Mouse (Mus musculus): Measurements from ENCODE around the gene Ilf3. TPM values are rescaled to one million over a fixed set of nuclear protein-coding genes. Genes with fewer than 3 reads are reported as not detected.
"Not testable (repeated sequence)": the region's sequence is repeated elsewhere in the genome, so short reads cannot be mapped to it uniquely, and the experiment has no call there.

Gene Ilf3
- polyA plus RNA-seq (2015; fragmentation: Nextera tagmentation; extraction: Ambion mirVana), result 257 and 268 TPM in 2 replicates

DNA sequence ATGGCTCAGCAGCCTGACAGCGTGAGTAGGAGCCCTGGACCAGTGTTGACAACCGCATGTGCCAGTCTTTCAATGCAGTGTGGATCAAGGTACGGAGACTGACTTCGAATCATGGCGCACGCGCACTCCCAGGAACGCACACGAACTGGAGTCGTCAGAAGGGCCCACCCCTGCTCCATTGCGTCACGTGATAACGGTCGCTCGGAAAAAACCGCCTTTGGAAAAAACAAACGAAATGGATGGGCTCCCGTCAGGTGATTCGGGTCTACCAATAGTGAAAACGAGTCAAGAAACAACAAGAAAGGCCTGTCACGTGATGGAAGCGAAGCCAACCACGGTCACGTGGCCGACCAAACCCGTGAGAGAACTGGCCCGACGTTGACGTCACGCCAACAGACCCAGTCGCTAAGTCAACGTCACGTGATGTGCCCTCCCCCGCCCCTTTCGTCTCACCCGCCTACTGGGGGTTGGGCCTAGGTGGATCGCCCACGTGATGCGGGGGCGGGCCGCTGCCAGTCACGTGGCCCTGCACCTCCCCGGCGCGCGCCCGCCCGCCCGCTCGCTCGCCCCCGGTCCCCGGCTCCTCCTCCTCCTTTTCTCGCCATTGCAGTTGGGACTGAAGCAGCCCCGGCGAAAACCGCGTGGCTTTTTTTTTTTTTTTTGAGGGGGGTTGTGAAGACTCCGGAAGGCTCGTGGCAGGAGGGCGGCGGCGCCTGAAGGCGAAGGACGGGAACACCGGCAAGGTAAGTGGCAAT lies at the start of gene Ilf3:
Ilf3 (plus strand) TSS at position 515 of the 755 bp plus-strand sequence.
- H3K27me3 ChIP-seq, result peaks cover 4% of the 10 kb centered on the region; the same call in 1 of the 2 replicates
- H3K4me3 ChIP-seq, result peak within 1 kb of the TSS; percentile 71
- under 1% methylated on average over 52 of the region's 66 CpGs for WGBS
- peak within 1 kb of the TSS; percentile 81 for H3K9ac ChIP-seq
- H3K4me2 ChIP-seq (replicated peaks), result peak within 1 kb of the TSS; percentile 88
- H3K9me3 ChIP-seq, result no peaks in the 10 kb centered on the region
- peaks cover 26% of the 10 kb centered on the region for H3K4me1 ChIP-seq
- H3K27ac ChIP-seq, result peak within 1 kb of the TSS; percentile 82
- peaks cover 14% of the 10 kb centered on the region for H3K36me3 ChIP-seq
- peak; percentile 95 for ATAC-seq (ENCODE audit: low FRiP score, low read depth)

DNA sequence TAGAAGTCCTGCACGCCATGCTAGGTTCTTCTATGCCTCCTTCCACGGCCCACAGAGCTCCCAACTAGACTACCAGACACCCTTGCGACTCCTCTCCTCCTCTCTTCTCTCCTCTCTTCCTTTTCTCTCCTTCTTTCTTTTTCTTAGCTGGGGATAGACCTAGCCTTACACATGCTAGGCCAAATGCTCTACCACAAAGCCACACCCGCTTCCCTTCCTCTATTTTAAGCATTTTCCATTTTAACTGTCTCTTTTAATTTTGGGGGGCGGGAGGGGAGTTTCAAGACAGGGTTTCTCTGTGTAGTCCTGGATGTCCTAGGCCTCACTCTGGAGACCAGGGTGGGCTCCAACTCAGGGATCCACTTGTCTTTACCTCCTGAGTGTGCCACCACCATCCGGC lies 48.9 kb upstream of the Ilf3 start:
- Histone ChIP-seq H3K27ac (no peak overlapping the region), H3K9ac (no peak overlapping the region), H3K36me3 (no peaks in the 10 kb centered on the region), H3K27me3 (no peaks in the 10 kb centered on the region), H3K9me3 (peaks cover 5% of the 10 kb centered on the region; the same call in 1 of the 2 replicates), H3K4me1 (peaks cover 21% of the 10 kb centered on the region), H3K4me2 (replicated peaks) (no peak overlapping the region), H3K4me3 (no peak overlapping the region)
- WGBS, result 90% methylated on average over 6 of the region's 6 CpGs
- no peak for ATAC-seq (ENCODE audit: low FRiP score, low read depth)

DNA sequence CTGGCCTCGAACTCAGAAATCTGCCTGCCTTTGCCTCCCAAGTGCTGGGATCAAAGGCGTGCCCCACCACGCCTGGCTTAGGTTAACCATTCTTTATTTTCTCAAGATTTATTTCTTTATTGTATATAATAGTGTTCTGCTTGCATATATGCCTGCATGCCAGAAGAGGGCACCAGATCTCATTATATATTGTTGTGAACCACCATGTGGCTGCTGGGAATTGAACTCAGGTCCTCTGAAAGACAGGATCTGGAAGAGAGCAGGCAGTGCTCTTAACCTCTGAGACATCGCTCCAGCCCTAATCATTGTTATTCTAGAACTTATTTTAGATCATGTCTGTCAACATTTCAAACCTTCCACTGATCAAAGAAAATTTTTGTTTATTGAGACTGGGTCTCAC lies 48.2 kb upstream of the Ilf3 start:
- Histone ChIP-seq H3K36me3 (peaks cover 3% of the 10 kb centered on the region; the same call in 1 of the 2 replicates), H3K4me2 (replicated peaks) (no peak overlapping the region), H3K4me1 (peaks cover 21% of the 10 kb centered on the region), H3K27ac (no peak overlapping the region), H3K9ac (no peak overlapping the region), H3K27me3 (no peaks in the 10 kb centered on the region), H3K9me3 (peaks cover 5% of the 10 kb centered on the region; the same call in 1 of the 2 replicates), H3K4me3 (no peak overlapping the region)
- ATAC-seq (ENCODE audit: low FRiP score, low read depth), result no peak
- 91% methylated on average over 4 of the region's 4 CpGs for WGBS

DNA sequence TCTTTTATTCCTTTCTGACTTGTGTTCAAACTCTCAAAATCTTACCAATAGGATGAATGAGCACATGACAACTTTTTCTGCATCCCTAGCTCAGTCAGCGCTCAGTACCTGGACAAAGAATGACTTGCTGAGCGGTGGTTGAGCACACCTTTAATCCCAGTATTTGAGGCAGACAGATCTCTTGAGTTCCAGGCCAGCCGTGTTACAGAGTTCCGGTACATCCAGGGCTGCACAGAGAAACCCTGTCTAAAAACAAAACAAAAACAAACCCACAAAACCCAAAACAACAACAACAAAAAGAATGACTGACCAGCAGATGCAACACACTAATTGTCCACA lies 47.4 kb upstream of the Ilf3 start:
- Histone ChIP-seq H3K27ac (no peak overlapping the region), H3K36me3 (peaks cover 8% of the 10 kb centered on the region; the same call in 1 of the 2 replicates), H3K9ac (peak overlapping the region; percentile 82), H3K9me3 (peaks cover 5% of the 10 kb centered on the region; the same call in 1 of the 2 replicates), H3K4me2 (replicated peaks) (peak overlapping the region; percentile 92), H3K4me3 (peak overlapping the region; percentile 79), H3K4me1 (peaks cover 21% of the 10 kb centered on the region), H3K27me3 (no peaks in the 10 kb centered on the region)
- ATAC-seq (ENCODE audit: low FRiP score, low read depth), result peak; percentile 53
- 27% methylated on average over 4 of the region's 4 CpGs for WGBS

DNA sequence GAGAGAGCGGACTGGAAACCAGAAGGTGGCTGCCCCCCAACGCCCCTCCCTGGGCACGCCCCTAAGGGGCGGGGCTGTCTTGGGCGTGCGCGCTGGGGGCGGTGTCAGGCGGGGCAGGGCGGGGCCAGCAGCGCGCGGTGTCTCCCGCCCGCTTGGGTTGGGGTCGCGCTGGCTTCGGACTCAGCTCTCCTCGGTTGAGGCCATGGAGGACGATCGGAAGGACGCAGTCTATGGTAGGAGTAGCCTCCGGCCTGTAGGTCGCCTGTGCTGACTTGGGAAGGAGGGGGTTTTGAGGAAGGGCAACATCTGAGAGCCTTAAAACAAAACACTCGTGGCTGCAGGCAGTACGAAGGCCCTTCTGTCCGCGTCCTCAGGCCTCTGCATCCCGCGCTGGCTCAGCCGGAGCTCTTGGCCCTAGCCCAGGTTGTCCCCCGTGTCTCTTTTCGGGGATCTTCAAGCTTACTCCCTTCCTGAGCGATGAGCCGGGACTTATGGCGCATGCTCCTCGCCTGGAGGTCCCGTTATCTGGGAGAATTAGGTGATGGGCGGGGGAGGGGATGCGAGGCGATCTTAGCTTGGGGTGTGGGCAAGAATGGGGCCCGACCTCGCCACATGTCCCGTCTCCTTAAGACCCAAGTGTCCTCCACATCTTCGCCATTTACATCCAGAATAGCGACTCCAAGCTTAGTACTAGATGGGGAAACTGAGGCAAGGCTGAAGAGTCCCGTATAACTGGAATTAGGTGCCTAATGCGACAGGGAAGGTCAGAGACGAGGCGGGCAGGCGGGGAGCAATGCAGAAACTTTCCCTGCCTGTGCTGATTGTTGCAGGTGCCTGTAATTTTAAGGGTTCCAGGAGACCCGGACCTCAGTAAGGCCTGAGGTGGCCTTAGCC lies 46.8 kb upstream of the Ilf3 start, which contains the start of gene Slc44a2:
Slc44a2 (plus strand) TSS at position 80 of the 894 bp plus-strand sequence.
- peak; percentile 94 for ATAC-seq (ENCODE audit: low FRiP score, low read depth)
- peak within 1 kb of the TSS; percentile 82 for H3K9ac ChIP-seq
- WGBS, result under 1% methylated on average over 52 of the region's 52 CpGs
- peak within 1 kb of the TSS; percentile 79 for H3K4me3 ChIP-seq
- peaks cover 8% of the 10 kb centered on the region; the same call in 1 of the 2 replicates for H3K36me3 ChIP-seq
- peak within 1 kb of the TSS; percentile 92 for H3K4me2 ChIP-seq (replicated peaks)
- peaks cover 21% of the 10 kb centered on the region for H3K4me1 ChIP-seq
- no peak within 1 kb of the TSS; the same call in 1 of the 2 replicates for H3K27ac ChIP-seq
- H3K9me3 ChIP-seq, result peaks cover 5% of the 10 kb centered on the region; the same call in 1 of the 2 replicates
- no peaks in the 10 kb centered on the region for H3K27me3 ChIP-seq

DNA sequence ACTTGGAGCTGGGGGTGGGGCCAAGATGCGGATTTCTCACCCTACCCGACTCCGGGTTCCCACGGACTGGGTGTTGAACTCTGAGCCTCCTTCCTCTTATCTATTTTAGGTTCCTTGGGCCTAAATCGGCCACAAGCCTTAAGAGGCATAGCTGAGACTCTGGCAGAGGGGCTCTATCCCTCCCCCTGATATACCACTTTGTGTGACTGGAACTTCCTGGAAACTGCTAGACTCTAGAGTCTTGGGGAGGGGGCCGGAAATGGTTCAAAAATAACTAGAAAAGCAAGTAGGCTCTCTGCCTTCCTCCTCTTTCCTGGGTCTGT lies 46.2 kb upstream of the Ilf3 start:
- Histone ChIP-seq H3K4me2 (replicated peaks) (peak overlapping the region; percentile 92), H3K36me3 (peaks cover 10% of the 10 kb centered on the region; the same call in 1 of the 2 replicates), H3K9ac (peak overlapping the region; percentile 82), H3K27ac (no peak overlapping the region), H3K9me3 (peaks cover 5% of the 10 kb centered on the region; the same call in 1 of the 2 replicates), H3K4me3 (peak overlapping the region; percentile 79), H3K27me3 (no peaks in the 10 kb centered on the region), H3K4me1 (peaks cover 21% of the 10 kb centered on the region)
- no peak for ATAC-seq (ENCODE audit: low FRiP score, low read depth)
- WGBS, result 16% methylated on average over 6 of the region's 6 CpGs

DNA sequence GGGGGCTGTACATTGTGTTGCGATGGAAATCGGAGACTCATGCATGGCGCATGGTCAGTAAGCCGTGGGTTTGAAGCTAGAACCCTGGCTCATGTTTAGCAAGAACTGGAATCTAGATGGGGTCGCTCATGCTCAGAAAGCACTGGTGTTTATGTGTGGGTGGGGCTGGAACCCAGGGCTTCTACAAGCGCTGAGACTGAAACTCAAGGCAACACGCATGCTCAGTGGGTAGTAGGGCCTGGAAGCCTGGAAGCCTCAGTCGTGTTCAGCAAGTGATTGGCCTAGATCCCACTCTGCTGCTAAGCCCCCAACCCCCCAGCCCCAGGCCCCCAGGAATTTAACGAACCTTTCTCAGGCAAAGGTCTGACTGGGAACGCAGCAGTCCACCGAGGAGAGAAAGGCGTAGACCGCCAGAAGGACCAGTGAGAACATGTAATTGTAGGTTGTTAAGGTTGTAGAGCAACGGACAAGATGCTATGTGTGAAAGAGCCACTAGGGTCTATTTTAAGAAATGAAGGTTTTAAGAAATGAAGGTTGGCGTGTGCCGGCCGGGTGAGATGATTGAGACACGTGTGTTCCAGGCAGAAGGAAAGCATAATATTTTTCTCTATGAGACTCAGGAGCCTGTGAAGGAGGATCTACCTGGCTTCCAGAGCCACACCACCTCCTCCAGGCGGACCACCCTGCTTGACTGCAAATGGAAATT lies 45.3 kb upstream of the Ilf3 start:
- peaks cover 13% of the 10 kb centered on the region; the same call in 1 of the 2 replicates for H3K36me3 ChIP-seq
- H3K4me2 ChIP-seq (replicated peaks), result peak overlapping the region; percentile 92
- H3K27me3 ChIP-seq, result no peaks in the 10 kb centered on the region
- no peak overlapping the region for H3K27ac ChIP-seq
- peaks cover 21% of the 10 kb centered on the region for H3K4me1 ChIP-seq
- H3K9me3 ChIP-seq, result peaks cover 5% of the 10 kb centered on the region; the same call in 1 of the 2 replicates
- ATAC-seq (ENCODE audit: low FRiP score, low read depth), result no peak
- 69% methylated on average over 19 of the region's 19 CpGs for WGBS
- peak overlapping the region; percentile 79 for H3K4me3 ChIP-seq
- H3K9ac ChIP-seq, result peak overlapping the region; percentile 82

DNA sequence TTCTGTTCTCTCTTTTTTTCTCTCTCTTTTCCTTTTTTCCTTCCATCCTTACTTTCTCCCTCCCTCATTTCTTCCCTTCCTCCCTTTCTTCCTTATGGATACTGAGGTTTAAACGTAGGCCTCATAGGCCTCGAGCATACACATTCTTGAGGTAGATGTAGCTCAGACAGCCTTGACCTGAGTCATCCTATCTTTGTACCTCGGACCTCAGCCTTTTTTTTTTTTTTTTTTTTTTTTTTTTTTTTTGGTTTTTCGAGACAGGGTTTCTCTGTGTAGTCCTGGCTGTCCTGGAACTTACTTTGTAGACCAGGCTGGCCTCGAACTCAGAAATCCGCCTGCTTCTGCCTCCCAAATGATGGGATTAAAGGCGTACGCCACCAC lies 44.8 kb upstream of the Ilf3 start:
- peak overlapping the region; percentile 92; the same call in 1 of the 2 replicates for H3K4me2 ChIP-seq (replicated peaks)
- WGBS, result 87% methylated on average over 8 of the region's 8 CpGs
- H3K36me3 ChIP-seq, result peaks cover 13% of the 10 kb centered on the region; the same call in 1 of the 2 replicates
- H3K9ac ChIP-seq; H3K27ac ChIP-seq; H3K27me3 ChIP-seq; ATAC-seq (ENCODE audit: low FRiP score, low read depth); H3K9me3 ChIP-seq; H3K4me3 ChIP-seq: not testable (repeated sequence)
- peaks cover 21% of the 10 kb centered on the region for H3K4me1 ChIP-seq

DNA sequence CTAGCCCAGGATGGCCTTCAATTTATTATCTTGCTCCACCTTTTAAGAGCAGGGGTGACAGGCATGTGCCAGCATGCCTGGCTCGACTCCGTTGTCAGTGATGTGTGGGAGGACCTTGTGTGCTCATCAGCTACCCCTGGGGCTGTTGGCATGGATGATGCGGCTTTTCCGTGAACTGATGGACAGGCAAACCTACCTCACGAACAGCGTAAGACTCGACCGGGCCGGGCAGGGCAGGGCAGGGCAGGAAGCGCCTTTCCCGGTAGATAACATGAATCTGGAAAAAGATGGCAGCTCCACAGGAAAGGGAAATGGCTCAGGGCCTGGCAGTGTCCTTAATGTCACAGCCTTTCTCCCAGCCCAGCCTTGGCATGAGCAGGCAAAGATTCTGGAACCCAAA lies 43.4 kb upstream of the Ilf3 start:
- Histone ChIP-seq H3K4me1 (peaks cover 21% of the 10 kb centered on the region), H3K9ac (no peak overlapping the region), H3K4me3 (no peak overlapping the region), H3K27ac (no peak overlapping the region), H3K9me3 (peaks cover 5% of the 10 kb centered on the region; the same call in 1 of the 2 replicates), H3K4me2 (replicated peaks) (no peak overlapping the region), H3K36me3 (peaks cover 13% of the 10 kb centered on the region; the same call in 1 of the 2 replicates), H3K27me3 (no peaks in the 10 kb centered on the region)
- WGBS, result 86% methylated on average over 11 of the region's 11 CpGs
- ATAC-seq (ENCODE audit: low FRiP score, low read depth), result no peak

DNA sequence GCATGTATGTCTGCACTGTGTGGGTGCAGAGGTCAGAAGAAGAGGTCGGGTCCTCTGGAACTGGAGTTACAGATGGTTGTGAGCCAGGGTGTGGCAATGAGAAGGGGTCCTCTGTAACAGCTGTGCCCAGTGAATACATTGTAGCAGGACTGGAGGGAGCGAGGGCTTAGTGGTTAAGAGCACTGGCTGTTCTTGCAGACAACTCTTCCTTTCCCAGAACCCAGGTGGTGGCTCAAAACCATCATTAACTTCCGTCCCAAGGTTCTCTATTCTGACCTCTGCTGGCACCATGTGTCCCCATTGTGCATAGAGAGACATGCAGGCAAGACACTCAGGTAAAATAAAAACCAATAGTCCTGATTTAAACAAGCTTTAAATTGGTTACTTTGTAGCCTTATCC lies 40.1 kb upstream of the Ilf3 start:
- Histone ChIP-seq H3K4me2 (replicated peaks) (no peak overlapping the region), H3K9me3 (no peaks in the 10 kb centered on the region), H3K4me1 (peaks cover 10% of the 10 kb centered on the region), H3K27me3 (no peaks in the 10 kb centered on the region), H3K9ac (no peak overlapping the region), H3K4me3 (no peak overlapping the region), H3K27ac (no peak overlapping the region), H3K36me3 (peaks cover 18% of the 10 kb centered on the region)
- 71% methylated on average over 3 of the region's 3 CpGs for WGBS
- ATAC-seq (ENCODE audit: low FRiP score, low read depth), result no peak

DNA sequence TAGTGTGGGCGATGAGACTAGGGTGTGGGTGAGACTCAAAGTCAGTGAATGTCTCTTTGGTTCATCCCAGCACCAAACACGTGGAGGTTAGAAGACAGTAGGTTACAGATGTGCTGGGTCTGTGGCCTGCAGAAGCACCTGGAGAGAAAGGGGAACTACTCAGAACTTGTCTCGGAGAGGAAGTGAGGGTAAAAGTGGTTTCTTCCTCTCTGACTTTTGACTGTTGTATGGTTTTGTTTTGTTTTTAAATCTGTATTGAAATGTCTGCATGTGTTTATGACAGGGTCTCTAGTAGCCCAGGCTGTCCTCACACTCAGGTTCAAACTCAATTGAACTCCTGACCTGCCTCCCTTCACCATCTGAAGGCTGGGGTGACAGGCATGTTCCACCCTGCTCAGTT lies 39.6 kb upstream of the Ilf3 start:
- H3K36me3 ChIP-seq, result peaks cover 18% of the 10 kb centered on the region
- ATAC-seq (ENCODE audit: low FRiP score, low read depth), result no peak
- no peaks in the 10 kb centered on the region for H3K9me3 ChIP-seq
- peaks cover 11% of the 10 kb centered on the region for H3K4me1 ChIP-seq
- H3K4me3 ChIP-seq, result no peak overlapping the region
- H3K27ac ChIP-seq, result no peak overlapping the region
- H3K27me3 ChIP-seq, result no peaks in the 10 kb centered on the region
- H3K4me2 ChIP-seq (replicated peaks), result no peak overlapping the region
- H3K9ac ChIP-seq, result no peak overlapping the region
- 74% methylated on average over 3 of the region's 3 CpGs for WGBS

Data from limb, embryonic 13.5 days (tissue).